Mouse (Mus musculus): Measurements from ENCODE around the gene Ormdl3. TPM values are rescaled to one million over a fixed set of nuclear protein-coding genes. Genes with fewer than 3 reads are reported as not detected.

Ormdl3 gene
- polyA plus RNA-seq, 1 experiment from 2014 or later, result 82.8 TPM

- Histone ChIP-seq H3K4me2 (replicated peaks) (no peak overlapping the region), H3K27ac (no peak overlapping the region), H3K9me3 (no peaks in the 10 kb centered on the region), H3K4me3 (no peak overlapping the region), H3K4me1 (peaks cover 11% of the 10 kb centered on the region), H3K9ac (no peak overlapping the region; the same call in none of the 2 replicates), H3K36me3 (no peaks in the 10 kb centered on the region), H3K27me3 (peaks cover 57% of the 10 kb centered on the region)
- ATAC-seq (ENCODE audit: low FRiP score, low read depth), result no peak
- WGBS, result 35% methylated on average over 18 of the region's 18 CpGs
Measured at GRCm38 (mm10) chr11:98599291-98599690, 12.1 kb upstream of the Ormdl3 start.

- no peaks in the 10 kb centered on the region for H3K9me3 ChIP-seq
- H3K4me1 ChIP-seq, result peaks cover 11% of the 10 kb centered on the region
- WGBS, result 58% methylated on average over 18 of the region's 18 CpGs
- H3K27ac ChIP-seq, result no peak overlapping the region
- no peak overlapping the region for H3K4me2 ChIP-seq (replicated peaks)
- H3K27me3 ChIP-seq, result peaks cover 60% of the 10 kb centered on the region
- no peak overlapping the region; the same call in 1 of the 2 replicates for H3K9ac ChIP-seq
- ATAC-seq (ENCODE audit: low FRiP score, low read depth), result no peak
- H3K4me3 ChIP-seq, result no peak overlapping the region
- H3K36me3 ChIP-seq, result no peaks in the 10 kb centered on the region
Measured at GRCm38 (mm10) chr11:98598851-98599290, 11.7 kb upstream of the Ormdl3 start.

DNA sequence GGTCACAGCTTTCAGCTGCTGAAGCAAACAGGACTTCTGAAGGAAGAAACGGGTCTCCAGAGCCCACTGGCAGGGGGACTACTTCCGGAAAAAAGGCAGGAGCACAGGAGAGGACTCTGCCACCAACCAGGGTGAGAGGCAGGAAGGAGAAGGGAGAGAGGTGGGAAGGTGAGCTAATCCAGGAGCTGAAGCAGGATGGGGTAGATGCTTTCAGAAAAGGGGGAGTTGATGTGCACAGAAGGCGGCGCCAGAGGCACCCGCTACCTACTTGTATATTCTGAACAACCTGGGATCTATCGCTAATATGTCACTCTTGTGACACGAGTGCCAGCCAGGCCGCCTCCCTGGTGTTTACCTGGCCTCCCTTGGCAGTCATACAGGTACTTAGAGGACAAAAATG lies 10.8 kb upstream of the Ormdl3 start, which contains the start of gene Lrrc3c:
Lrrc3c (plus strand) TSS at position 301 of the 400 bp plus-strand sequence.
- Histone ChIP-seq H3K36me3 (no peaks in the 10 kb centered on the region), H3K4me2 (replicated peaks) (no peak within 1 kb of the TSS), H3K27ac (no peak within 1 kb of the TSS), H3K9ac (no peak within 1 kb of the TSS; the same call in 1 of the 2 replicates), H3K4me1 (peaks cover 11% of the 10 kb centered on the region), H3K4me3 (no peak within 1 kb of the TSS), H3K9me3 (no peaks in the 10 kb centered on the region), H3K27me3 (peaks cover 59% of the 10 kb centered on the region)
- ATAC-seq (ENCODE audit: low FRiP score, low read depth), result no peak
- 79% methylated on average over 8 of the region's 8 CpGs for WGBS

GRCm38 (mm10) chr11:98597363-98597762 lies 10.2 kb upstream of the Ormdl3 start:
- no peaks in the 10 kb centered on the region for H3K36me3 ChIP-seq
- no peaks in the 10 kb centered on the region for H3K9me3 ChIP-seq
- 40% methylated on average over 5 of the region's 6 CpGs for WGBS
- peaks cover 59% of the 10 kb centered on the region for H3K27me3 ChIP-seq
- no peak overlapping the region for H3K9ac ChIP-seq
- H3K4me3 ChIP-seq, result no peak overlapping the region
- ATAC-seq (ENCODE audit: low FRiP score, low read depth), result no peak; the same call in 1 of the 2 replicates
- peaks cover 11% of the 10 kb centered on the region for H3K4me1 ChIP-seq
- no peak overlapping the region for H3K4me2 ChIP-seq (replicated peaks)
- H3K27ac ChIP-seq, result no peak overlapping the region

DNA sequence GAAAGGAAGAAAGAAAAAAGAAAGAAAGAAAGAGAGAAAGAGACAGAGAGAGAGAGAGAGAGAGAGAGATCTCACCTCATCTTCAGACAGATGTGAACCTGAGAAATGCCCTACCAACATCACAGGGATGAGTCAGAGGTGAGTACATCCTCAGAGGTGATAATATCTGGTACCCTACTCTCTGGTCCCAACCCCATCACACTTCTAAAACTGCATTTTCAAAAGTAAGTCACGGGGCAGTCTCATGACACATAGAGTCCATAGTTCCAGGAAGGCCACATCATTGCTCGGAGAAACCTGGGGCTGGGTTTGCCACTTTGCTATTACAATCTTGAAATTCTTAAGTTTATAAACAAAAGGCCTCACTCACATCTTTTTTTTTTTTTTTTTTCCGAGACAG lies 8.8 kb upstream of the Ormdl3 start:
- no peak for ATAC-seq (ENCODE audit: low FRiP score, low read depth)

GRCm38 (mm10) chr11:98595473-98595872 lies 8.3 kb upstream of the Ormdl3 start:
- H3K4me1 ChIP-seq, result peaks cover 5% of the 10 kb centered on the region; the same call in 1 of the 2 replicates
- H3K9ac ChIP-seq, result no peak overlapping the region
- H3K9me3 ChIP-seq, result no peaks in the 10 kb centered on the region
- no peak overlapping the region for H3K4me2 ChIP-seq (replicated peaks)
- 78% methylated on average over 10 of the region's 10 CpGs for WGBS
- peaks cover 53% of the 10 kb centered on the region for H3K27me3 ChIP-seq
- H3K4me3 ChIP-seq, result no peak overlapping the region
- no peak for ATAC-seq (ENCODE audit: low FRiP score, low read depth)
- no peaks in the 10 kb centered on the region for H3K36me3 ChIP-seq
- H3K27ac ChIP-seq, result no peak overlapping the region

More for the DNA sequence above, 8.8 kb upstream of the Ormdl3 start:
- no peak overlapping the region for H3K9ac ChIP-seq
- H3K36me3 ChIP-seq, result no peaks in the 10 kb centered on the region
- H3K27me3 ChIP-seq, result peaks cover 58% of the 10 kb centered on the region
- 72% methylated on average over 3 of the region's 3 CpGs for WGBS
- no peak overlapping the region for H3K4me3 ChIP-seq
- H3K9me3 ChIP-seq, result no peaks in the 10 kb centered on the region
- H3K4me2 ChIP-seq (replicated peaks), result no peak overlapping the region
- H3K27ac ChIP-seq, result no peak overlapping the region
- H3K4me1 ChIP-seq, result peaks cover 5% of the 10 kb centered on the region; the same call in 1 of the 2 replicates

GRCm38 (mm10) chr11:98595021-98595420 lies 7.9 kb upstream of the Ormdl3 start:
- Histone ChIP-seq H3K9ac (no peak overlapping the region), H3K4me1 (peaks cover 5% of the 10 kb centered on the region; the same call in 1 of the 2 replicates), H3K9me3 (no peaks in the 10 kb centered on the region), H3K4me2 (replicated peaks) (no peak overlapping the region), H3K27ac (no peak overlapping the region), H3K27me3 (peaks cover 49% of the 10 kb centered on the region), H3K4me3 (no peak overlapping the region), H3K36me3 (no peaks in the 10 kb centered on the region)
- no peak for ATAC-seq (ENCODE audit: low FRiP score, low read depth)
- WGBS, result 75% methylated on average over 6 of the region's 6 CpGs

DNA sequence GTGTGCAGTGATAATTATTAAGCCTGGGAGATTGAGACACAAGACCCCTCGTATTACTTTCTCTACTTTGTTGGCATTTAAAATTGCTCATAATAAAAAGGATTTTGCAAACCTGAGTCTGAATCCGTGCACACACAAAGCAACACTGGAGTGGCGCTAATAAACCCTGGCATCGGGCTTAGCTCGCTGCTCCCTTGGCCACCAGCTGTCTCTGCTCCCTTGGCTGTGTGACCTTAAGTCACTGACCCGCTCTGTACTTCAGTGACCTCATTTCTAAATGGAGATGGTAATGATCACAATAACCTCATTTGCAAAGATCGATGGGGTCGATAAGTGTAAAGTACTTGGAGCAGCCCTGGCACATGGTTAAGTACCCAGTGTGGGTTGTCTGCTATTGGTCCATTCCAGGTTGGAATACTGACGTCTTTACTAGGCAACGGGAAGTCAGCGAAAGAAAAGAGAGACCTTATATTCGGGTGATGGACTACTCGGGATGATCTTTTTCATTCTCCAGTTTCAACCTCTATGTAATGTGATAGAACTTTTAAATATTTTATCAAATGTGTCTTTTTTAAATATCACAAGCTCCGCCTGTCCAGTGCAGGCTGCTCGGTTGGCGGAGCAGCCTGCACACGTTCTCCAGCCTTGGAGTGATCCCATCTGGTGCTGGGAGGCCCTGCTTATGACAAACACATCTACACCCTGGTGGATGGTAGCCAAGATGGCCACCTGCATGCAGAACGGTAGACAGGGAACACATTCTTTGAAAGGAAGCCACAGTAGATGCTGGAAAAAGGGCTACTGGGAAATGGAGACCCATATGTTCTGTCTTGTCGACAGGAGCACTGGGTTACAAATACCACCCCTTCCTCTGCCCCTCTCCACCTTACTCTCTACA lies 3.6 kb upstream of the Ormdl3 start:
- Histone ChIP-seq H3K9ac (no peak overlapping the region), H3K4me3 (no peak overlapping the region), H3K36me3 (no peaks in the 10 kb centered on the region), H3K27ac (no peak overlapping the region), H3K4me1 (peaks cover 19% of the 10 kb centered on the region), H3K4me2 (replicated peaks) (no peak overlapping the region), H3K27me3 (peaks cover 25% of the 10 kb centered on the region), H3K9me3 (no peaks in the 10 kb centered on the region)
- WGBS, result 72% methylated on average over 19 of the region's 19 CpGs
- ATAC-seq (ENCODE audit: low FRiP score, low read depth), result no peak

DNA sequence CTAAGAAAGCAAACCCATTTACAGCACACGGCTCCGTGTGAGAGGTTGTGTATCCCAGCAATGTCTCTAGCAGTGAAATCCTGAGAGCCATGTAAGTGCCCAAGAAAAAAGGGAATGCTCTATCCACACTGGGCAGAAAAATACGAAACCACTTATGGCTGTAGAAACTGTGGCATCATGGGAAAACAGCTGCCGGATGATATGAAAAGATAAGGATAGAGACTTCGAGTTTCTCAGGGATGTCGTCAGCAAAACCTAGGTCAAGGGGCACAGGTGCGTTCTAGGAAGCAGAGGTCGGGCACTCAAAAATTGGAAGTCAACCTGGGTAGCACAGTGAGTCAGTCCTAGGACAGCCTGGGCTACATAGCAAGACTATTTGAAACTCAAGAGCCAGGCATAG lies 2.1 kb upstream of the Ormdl3 start:
- Histone ChIP-seq H3K36me3 (peaks cover 1% of the 10 kb centered on the region; the same call in 1 of the 2 replicates), H3K4me1 (peaks cover 33% of the 10 kb centered on the region), H3K4me3 (no peak overlapping the region), H3K27me3 (peaks cover 21% of the 10 kb centered on the region), H3K4me2 (replicated peaks) (no peak overlapping the region), H3K9ac (no peak overlapping the region), H3K27ac (no peak overlapping the region), H3K9me3 (no peaks in the 10 kb centered on the region)
- ATAC-seq (ENCODE audit: low FRiP score, low read depth), result no peak
- 84% methylated on average over 8 of the region's 8 CpGs for WGBS

DNA sequence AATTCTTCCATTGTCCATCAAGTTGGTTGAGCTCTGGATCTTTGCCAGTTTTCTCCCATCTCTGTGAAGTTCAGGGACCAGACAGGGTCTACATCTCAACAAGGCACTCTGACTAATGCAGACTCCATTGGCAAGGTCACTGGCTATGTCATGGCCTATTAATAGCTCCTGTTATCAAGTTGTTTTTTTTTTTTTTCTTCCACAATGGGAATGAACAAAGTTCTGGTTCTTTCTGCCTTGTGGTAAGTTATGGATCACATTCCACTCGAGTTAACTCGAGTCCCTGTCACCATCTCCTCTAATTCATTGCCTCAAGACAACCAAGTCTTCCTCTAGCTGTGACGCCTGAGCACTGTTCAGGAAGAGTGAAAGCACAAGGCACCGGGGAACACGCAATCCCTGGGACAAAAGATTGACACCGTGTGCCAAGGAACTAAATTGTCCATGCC lies 1.7 kb upstream of the Ormdl3 start:
- H3K27me3 ChIP-seq, result peaks cover 18% of the 10 kb centered on the region
- H3K9ac ChIP-seq, result no peak overlapping the region
- H3K9me3 ChIP-seq, result no peaks in the 10 kb centered on the region
- no peak overlapping the region for H3K27ac ChIP-seq
- no peak for ATAC-seq (ENCODE audit: low FRiP score, low read depth)
- WGBS, result 65% methylated on average over 6 of the region's 6 CpGs
- peaks cover 33% of the 10 kb centered on the region for H3K4me1 ChIP-seq
- H3K4me3 ChIP-seq, result no peak overlapping the region
- H3K4me2 ChIP-seq (replicated peaks), result peak overlapping the region; percentile 91
- peaks cover 6% of the 10 kb centered on the region; the same call in 1 of the 2 replicates for H3K36me3 ChIP-seq

GRCm38 (mm10) chr11:98587684-98588546 lies 747 bp upstream of the Ormdl3 start:
- peak; percentile 52 for ATAC-seq (ENCODE audit: low FRiP score, low read depth)
- WGBS, result 4% methylated on average over 20 of the region's 20 CpGs
- Histone ChIP-seq H3K4me1 (peaks cover 33% of the 10 kb centered on the region), H3K27me3 (peaks cover 16% of the 10 kb centered on the region), H3K36me3 (peaks cover 14% of the 10 kb centered on the region), H3K27ac (peak overlapping the region; percentile 73), H3K9me3 (no peaks in the 10 kb centered on the region), H3K4me2 (replicated peaks) (peak overlapping the region; percentile 91), H3K9ac (peak overlapping the region; percentile 91), H3K4me3 (peak overlapping the region; percentile 88)

All from limb, embryonic 13.5 days (tissue).